Mouse (Mus musculus) neural tube, embryonic 14.5 days (tissue): ENCODE measurements at regions not wholly inside any gene's neighbourhood (a gene's known extent, or its start where the extent isn't known, plus 50 kb on each side); places are given as distances from the start of the nearest gene placed in this dataset.
A peak's percentile ranks its signal among the peaks of the same experiment; 100 is the strongest.

Experiments used
- ATAC-seq: fragments of 200-750 bp; cut with Nextera tagmentation; 2 replicates; pipeline ENCODE4 v1.8.0; 2017; ENCODE audit warnings: low read depth, mild to moderate bottlenecking, moderate TSS enrichment, moderate library complexity
- H3K27ac ChIP-seq: fragments of 300-500 bp; sonication (generic); 2 replicates; pipeline ENCODE4 v1.5.1; 2014; ENCODE audit warnings: low read depth, mild to moderate bottlenecking, control low read depth, low read length, moderate library complexity, mixed read lengths
- H3K27me3 ChIP-seq: fragments of 300-500 bp; sonication (generic); 2 replicates; pipeline ENCODE4 v1.6.1; 2014; ENCODE audit warnings: low read length; ENCODE audit not compliant: control insufficient read depth, insufficient read depth
- H3K36me3 ChIP-seq: fragments of 300-500 bp; sonication (generic); 2 replicates; pipeline ENCODE4 v1.6.1; 2014; ENCODE audit warnings: low read length, mixed read lengths; ENCODE audit not compliant: control insufficient read depth, insufficient read depth
- H3K4me1 ChIP-seq: fragments of 300-500 bp; sonication (generic); 2 replicates; pipeline ENCODE4 v1.6.1; 2014; ENCODE audit warnings: low read length; ENCODE audit not compliant: control insufficient read depth, insufficient read depth
- H3K4me2 ChIP-seq: fragments of 300-500 bp; sonication (generic); 2 replicates; pipeline ENCODE4 v1.6.1; 2014; ENCODE audit warnings: mild to moderate bottlenecking, low read depth, low read length, control low read depth
- H3K4me3 ChIP-seq: fragments of 300-500 bp; sonication (generic); 2 replicates; pipeline ENCODE4 v1.5.1; 2014; ENCODE audit warnings: low read depth, low read length, control low read depth, mixed read lengths
- H3K9ac ChIP-seq: fragments of 300-500 bp; sonication (generic); replicated peaks from 2 replicates; pipeline ENCODE4 v1.6.1; 2014; ENCODE audit warnings: low read depth, mild to moderate bottlenecking, control low read depth, low read length, mixed read lengths
- H3K9me3 ChIP-seq: fragments of 300-500 bp; sonication (generic); 2 replicates; pipeline ENCODE4 v1.6.1; 2016; ENCODE audit warnings: low read length; ENCODE audit not compliant: control insufficient read depth
- WGBS: fragments of 180-500 bp; shearing (Covaris S2); extraction: QIAGEN DNeasy Blood & Tissue Kit; methylation state at CpG from one replicate; pipeline ENCODE4 v1.1.7; 2014; 5-methylcytosine and 5-hydroxymethylcytosine counted together

DNA sequence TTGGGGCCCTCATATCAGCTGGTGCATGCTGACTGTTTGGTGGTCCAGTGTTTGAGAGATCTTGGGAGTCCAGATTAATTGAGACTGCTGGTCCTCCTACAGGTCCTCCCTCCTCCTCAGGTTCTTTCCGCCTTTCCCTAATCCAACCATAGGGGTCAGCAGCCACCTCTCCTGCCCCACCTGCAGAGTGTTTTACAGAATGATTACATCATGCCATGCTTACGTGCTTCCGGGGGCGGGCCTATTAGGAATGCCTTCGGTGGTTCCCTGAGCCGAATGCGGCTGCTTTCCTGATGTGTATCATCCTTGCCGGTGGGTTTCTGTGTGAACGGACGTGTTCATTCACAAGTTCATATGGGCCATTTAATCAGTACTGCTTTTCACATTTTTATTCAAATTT is 237.8 kb upstream of the Cntnap4 start:
- no peak overlapping the region for H3K9ac ChIP-seq
- H3K4me3 ChIP-seq = no peak overlapping the region
- 82% methylated on average over 10 of the region's 10 CpGs for WGBS
- no peak overlapping the region for H3K4me2 ChIP-seq
- ATAC-seq = no peak
- no peaks in the 10 kb centered on the region for H3K36me3 ChIP-seq
- H3K4me1 ChIP-seq = no peaks in the 10 kb centered on the region
- H3K27ac ChIP-seq = no peak overlapping the region
- H3K27me3 ChIP-seq = no peaks in the 10 kb centered on the region
- no peaks in the 10 kb centered on the region for H3K9me3 ChIP-seq

DNA sequence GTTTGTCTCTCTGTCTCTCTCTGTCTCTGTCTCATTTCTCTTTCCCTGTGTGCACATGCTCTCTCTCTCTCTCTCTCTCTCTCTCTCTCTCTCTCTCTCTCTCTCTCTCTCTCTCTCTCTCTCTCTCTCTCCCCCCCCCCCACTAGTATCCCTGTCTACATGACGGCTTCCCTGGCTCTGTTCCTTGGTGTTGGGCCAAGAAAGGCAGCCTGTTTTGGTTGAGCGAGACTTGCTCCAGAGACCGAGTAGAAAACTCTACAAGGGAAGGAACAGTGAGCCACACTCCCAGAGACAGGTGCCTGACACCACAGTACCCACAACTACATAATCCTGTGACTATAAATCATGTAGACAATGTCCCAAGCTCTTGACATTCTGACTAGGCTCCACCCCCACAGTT is 260.0 kb upstream of the Cntnap4 start:
- WGBS = 81% methylated on average over 3 of the region's 3 CpGs
- no peaks in the 10 kb centered on the region for H3K9me3 ChIP-seq
- ATAC-seq = no peak
- H3K27me3 ChIP-seq = no peaks in the 10 kb centered on the region
- H3K4me3 ChIP-seq = no peak overlapping the region
- H3K9ac ChIP-seq = no peak overlapping the region
- no peak overlapping the region for H3K27ac ChIP-seq
- no peaks in the 10 kb centered on the region for H3K4me1 ChIP-seq
- no peak overlapping the region for H3K4me2 ChIP-seq
- H3K36me3 ChIP-seq = no peaks in the 10 kb centered on the region

DNA sequence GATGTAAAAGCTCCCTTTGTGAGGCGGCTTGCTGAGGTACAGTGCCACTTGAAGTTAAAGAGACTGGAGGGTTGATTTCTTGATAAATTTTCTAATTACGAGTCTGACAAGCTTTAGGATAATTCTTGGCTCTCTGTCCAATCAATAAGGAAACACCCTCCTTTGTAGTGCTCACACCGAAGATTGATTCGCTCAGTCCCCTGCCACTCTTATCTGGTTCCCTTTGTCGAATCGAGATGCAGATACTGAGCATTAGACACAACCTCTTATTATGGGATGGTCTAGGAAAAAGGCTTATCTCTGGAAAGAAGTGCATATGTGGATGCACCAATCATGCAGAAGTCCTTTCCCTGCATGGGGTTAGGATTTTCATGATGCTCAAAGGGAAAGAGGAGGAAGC is 261.5 kb upstream of the Cntnap4 start:
- Histone ChIP-seq H3K9ac (no peak overlapping the region), H3K4me1 (no peaks in the 10 kb centered on the region), H3K27me3 (no peaks in the 10 kb centered on the region), H3K27ac (no peak overlapping the region), H3K4me2 (no peak overlapping the region), H3K4me3 (no peak overlapping the region), H3K9me3 (no peaks in the 10 kb centered on the region), H3K36me3 (no peaks in the 10 kb centered on the region)
- ATAC-seq = no peak
- WGBS = 83% methylated on average over 6 of the region's 6 CpGs

- H3K27me3 ChIP-seq = no peaks in the 10 kb centered on the region
- H3K4me2 ChIP-seq = no peak overlapping the region
- H3K9me3 ChIP-seq = no peaks in the 10 kb centered on the region
- H3K9ac ChIP-seq = no peak overlapping the region
- H3K27ac ChIP-seq = no peak overlapping the region
- no peak for ATAC-seq
- H3K4me3 ChIP-seq = no peak overlapping the region
- no peaks in the 10 kb centered on the region for H3K4me1 ChIP-seq
- H3K36me3 ChIP-seq = no peaks in the 10 kb centered on the region
- WGBS = 91% methylated on average over 8 of the region's 8 CpGs
These were observed 272.8 kb upstream of the Cntnap4 start for GRCm38 (mm10) chr8:112297021-112297420.

DNA sequence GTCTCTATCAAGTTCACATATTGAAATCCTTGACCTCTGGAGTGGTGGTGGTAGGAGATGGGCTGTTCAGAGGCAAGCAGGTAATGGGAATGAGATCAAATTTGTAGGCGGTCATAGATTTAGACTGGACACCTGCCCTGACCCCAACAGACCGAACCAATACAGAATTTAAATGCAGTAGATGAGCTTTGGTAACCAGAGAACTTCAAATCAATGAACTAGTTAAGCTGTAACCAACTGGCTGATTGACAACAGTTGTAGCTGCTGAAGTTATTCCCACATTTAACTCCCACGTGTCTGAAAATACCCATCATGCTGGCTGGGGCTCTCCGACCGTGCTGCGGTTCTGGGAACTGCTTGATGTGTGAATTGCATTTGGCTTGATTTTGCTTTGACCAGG is 268.5 kb upstream of the Gm6793 start:
- Histone ChIP-seq H3K27ac (no peak overlapping the region), H3K9me3 (no peaks in the 10 kb centered on the region), H3K9ac (no peak overlapping the region), H3K27me3 (no peaks in the 10 kb centered on the region), H3K4me2 (no peak overlapping the region), H3K36me3 (no peaks in the 10 kb centered on the region), H3K4me3 (no peak overlapping the region), H3K4me1 (no peaks in the 10 kb centered on the region)
- ATAC-seq = no peak
- 95% methylated on average over 6 of the region's 6 CpGs for WGBS

DNA sequence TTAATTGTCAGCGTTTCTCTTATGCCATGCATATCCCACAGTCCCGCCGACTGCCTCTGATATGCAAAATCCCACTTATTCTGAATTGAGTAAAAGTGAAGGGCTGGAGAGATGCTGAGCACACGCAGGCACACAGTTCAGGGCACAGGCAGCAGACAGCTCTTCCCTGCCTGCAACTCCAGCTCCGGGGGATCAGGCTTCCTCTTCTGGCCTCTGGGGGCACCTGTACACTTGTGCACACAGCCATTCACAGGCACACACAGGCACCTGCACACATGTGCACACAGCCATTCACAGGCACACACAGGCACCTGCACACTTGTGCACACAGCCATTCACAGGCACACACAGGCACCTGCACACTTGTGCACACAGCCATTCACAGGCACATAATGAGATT is 254.8 kb upstream of the Gm6793 start:
- H3K4me2 ChIP-seq = peak overlapping the region; percentile 7; the same call in 1 of the 2 replicates
- peak; percentile 38; the same call in 1 of the 2 replicates for ATAC-seq
- no peaks in the 10 kb centered on the region for H3K9me3 ChIP-seq
- H3K4me3 ChIP-seq = no peak overlapping the region
- no peak overlapping the region for H3K27ac ChIP-seq
- no peaks in the 10 kb centered on the region for H3K4me1 ChIP-seq
- WGBS = 35% methylated on average over 5 of the region's 5 CpGs
- no peaks in the 10 kb centered on the region for H3K27me3 ChIP-seq
- H3K36me3 ChIP-seq = no peaks in the 10 kb centered on the region
- H3K9ac ChIP-seq = no peak overlapping the region

DNA sequence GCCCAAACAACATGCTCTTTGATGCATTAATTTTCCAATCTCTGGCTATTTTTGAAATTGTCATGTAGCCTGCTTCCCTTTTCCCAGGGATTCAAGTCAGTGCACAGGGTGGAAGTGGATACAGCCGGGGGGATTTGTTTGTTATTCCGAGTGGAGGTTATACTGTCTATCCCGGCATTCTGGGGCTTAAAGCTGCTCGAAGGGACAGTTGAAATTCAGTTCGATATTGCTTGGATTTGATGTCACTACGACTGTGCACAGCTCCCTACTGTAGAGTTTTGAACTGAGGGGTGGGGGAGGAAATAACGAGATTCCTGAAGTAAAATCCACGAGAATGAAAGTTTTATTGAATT is 254.4 kb upstream of the Gm6793 start:
- Histone ChIP-seq H3K4me1 (no peaks in the 10 kb centered on the region), H3K4me2 (peak overlapping the region; percentile 7; the same call in 1 of the 2 replicates), H3K4me3 (no peak overlapping the region), H3K9ac (no peak overlapping the region), H3K27me3 (no peaks in the 10 kb centered on the region), H3K36me3 (no peaks in the 10 kb centered on the region), H3K9me3 (no peaks in the 10 kb centered on the region), H3K27ac (0 out of 2 replicates have a peak overlapping the region, but pooled peaks have one; percentile 34)
- 29% methylated on average over 8 of the region's 8 CpGs for WGBS
- peak; percentile 69; the same call in 1 of the 2 replicates for ATAC-seq

- no peak overlapping the region for H3K4me3 ChIP-seq
- peak; percentile 46 for ATAC-seq
- H3K27ac ChIP-seq = peak overlapping the region; percentile 34
- no peaks in the 10 kb centered on the region for H3K4me1 ChIP-seq
- H3K36me3 ChIP-seq = no peaks in the 10 kb centered on the region
- no peaks in the 10 kb centered on the region for H3K9me3 ChIP-seq
- no peaks in the 10 kb centered on the region for H3K27me3 ChIP-seq
- peak overlapping the region; percentile 7; the same call in 1 of the 2 replicates for H3K4me2 ChIP-seq
- WGBS = 30% methylated on average over 9 of the region's 9 CpGs
- no peak overlapping the region for H3K9ac ChIP-seq
These were observed 253.8 kb upstream of the Gm6793 start for GRCm38 (mm10) chr8:112268544-112269213.

GRCm38 (mm10) chr8:112257922-112258475 is 243.2 kb upstream of the Gm6793 start:
- WGBS = 43% methylated on average over 13 of the region's 13 CpGs
- Histone ChIP-seq H3K4me1 (no peaks in the 10 kb centered on the region), H3K27me3 (no peaks in the 10 kb centered on the region), H3K9me3 (no peaks in the 10 kb centered on the region), H3K36me3 (no peaks in the 10 kb centered on the region), H3K27ac (no peak overlapping the region), H3K9ac (no peak overlapping the region), H3K4me2 (peak overlapping the region; percentile 29; the same call in 1 of the 2 replicates), H3K4me3 (no peak overlapping the region)
- no peak for ATAC-seq
